Mouse (Mus musculus): Measurements from ENCODE around the gene Patz1. TPM values are rescaled to one million over a fixed set of nuclear protein-coding genes. Genes with fewer than 3 reads are reported as not detected.

Patz1 gene
- polyA plus RNA-seq, 1 experiment, result 36.3 TPM

DNA sequence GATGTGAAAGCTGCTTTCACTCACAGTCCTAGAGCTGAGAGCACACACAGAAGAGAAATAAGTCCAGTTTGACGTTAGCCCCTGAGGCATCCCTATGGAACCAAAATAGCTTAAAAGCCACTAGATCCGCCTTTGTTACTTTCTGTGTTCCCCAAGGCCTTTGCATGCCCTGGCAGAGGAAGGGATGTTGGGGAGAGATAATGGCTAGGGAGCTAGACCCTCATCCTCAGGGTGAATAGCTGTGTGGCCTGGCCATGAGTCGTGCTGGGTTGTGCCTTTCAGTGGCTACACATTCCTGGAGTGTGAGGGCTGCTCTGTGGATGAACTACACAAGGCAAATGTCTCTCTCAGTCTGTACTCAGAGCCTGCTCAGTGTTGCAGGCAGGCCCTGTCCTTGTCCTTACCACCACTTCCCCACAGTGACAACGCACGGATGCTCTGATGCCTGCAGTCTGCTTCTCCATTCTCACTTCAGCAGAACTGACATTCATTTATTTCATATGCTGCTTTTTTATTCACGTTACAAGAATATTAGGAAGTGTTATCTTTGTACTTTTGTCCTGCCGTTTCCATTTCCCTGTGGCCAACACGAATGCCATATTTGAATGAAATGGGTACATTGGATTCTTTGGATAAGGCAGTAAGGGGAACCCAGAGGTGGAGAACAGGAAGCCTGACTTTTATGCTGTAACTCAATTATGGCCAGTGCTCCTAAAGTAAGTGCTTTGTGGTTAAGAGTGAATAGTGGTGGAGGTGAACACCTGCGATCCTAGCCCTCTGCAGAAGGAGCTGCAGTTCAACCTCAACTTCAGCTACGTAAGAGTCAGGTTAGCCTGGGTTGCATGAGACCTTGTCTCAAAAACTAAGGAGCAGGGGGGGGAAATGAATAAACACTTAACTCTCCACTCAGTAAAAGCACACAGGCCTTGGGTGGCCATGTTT is 9.5 kb downstream of the Patz1 start:
- Histone ChIP-seq H3K27me3 (replicated peaks; ENCODE audit: control insufficient read depth, insufficient read depth, low read length) (no peaks in the 10 kb centered on the region), H3K36me3 (ENCODE audit: control insufficient read depth, insufficient read depth, low read length) (peaks cover 7% of the 10 kb centered on the region; the same call in 1 of the 2 replicates), H3K27ac (ENCODE audit: insufficient read depth, low read depth, low read length) (no peak overlapping the region), H3K4me1 (ENCODE audit: control insufficient read depth, insufficient read depth, low read length) (peaks cover 9% of the 10 kb centered on the region; the same call in 1 of the 2 replicates), H3K4me3 (ENCODE audit: insufficient read depth, low read depth, low read length) (no peak overlapping the region)
- TF ChIP-seq CTCF (conservative IDR thresholded peaks at IDR 0.05; ENCODE audit: insufficient read depth, insufficient read length, low read depth, low read length) (no peak), POLR2A (IDR thresholded peaks at IDR 0.05; ENCODE audit: low read depth, low read length) (no peak)
- 80% methylated on average over 10 of the region's 10 CpGs for WGBS
- DNase-seq, result no peak

DNA sequence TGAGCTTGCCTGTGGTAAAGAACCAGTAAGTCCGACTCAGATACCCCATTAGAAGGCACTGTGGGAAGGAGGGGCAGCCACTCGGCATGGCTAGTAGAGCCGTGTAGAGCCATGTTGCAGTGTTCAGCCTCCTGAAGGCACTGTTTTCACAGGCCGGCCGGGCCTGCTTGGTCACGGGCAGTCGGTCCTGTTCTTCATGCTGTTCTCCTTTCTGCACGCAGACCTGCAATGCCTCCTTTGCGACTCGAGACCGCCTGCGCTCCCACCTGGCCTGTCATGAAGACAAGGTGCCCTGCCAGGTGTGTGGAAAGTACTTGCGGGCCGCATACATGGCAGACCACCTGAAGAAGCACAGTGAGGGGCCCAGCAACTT is 10.1 kb downstream of the Patz1 start:
- WGBS, result 81% methylated on average over 14 of the region's 14 CpGs
- H3K4me3 ChIP-seq (ENCODE audit: insufficient read depth, low read depth, low read length), result no peak overlapping the region
- no peak overlapping the region for H3K27ac ChIP-seq (ENCODE audit: insufficient read depth, low read depth, low read length)
- peaks cover 10% of the 10 kb centered on the region; the same call in 1 of the 2 replicates for H3K4me1 ChIP-seq (ENCODE audit: control insufficient read depth, insufficient read depth, low read length)
- TF ChIP-seq CTCF (conservative IDR thresholded peaks at IDR 0.05; ENCODE audit: insufficient read depth, insufficient read length, low read depth, low read length), result no peak
- TF ChIP-seq POLR2A (IDR thresholded peaks at IDR 0.05; ENCODE audit: low read depth, low read length), result no peak
- peaks cover 3% of the 10 kb centered on the region; the same call in 1 of the 2 replicates for H3K36me3 ChIP-seq (ENCODE audit: control insufficient read depth, insufficient read depth, low read length)
- no peaks in the 10 kb centered on the region for H3K27me3 ChIP-seq (replicated peaks; ENCODE audit: control insufficient read depth, insufficient read depth, low read length)
- DNase-seq, result no peak

- no peaks in the 10 kb centered on the region; the same call in 1 of the 2 replicates for H3K36me3 ChIP-seq (ENCODE audit: control insufficient read depth, insufficient read depth, low read length)
- H3K4me1 ChIP-seq (ENCODE audit: control insufficient read depth, insufficient read depth, low read length), result peaks cover 10% of the 10 kb centered on the region; the same call in 1 of the 2 replicates
- 92% methylated on average over 5 of the region's 5 CpGs for WGBS
- no peak for DNase-seq
- H3K27me3 ChIP-seq (replicated peaks; ENCODE audit: control insufficient read depth, insufficient read depth, low read length), result no peaks in the 10 kb centered on the region
- H3K4me3 ChIP-seq (ENCODE audit: insufficient read depth, low read depth, low read length), result no peak overlapping the region
- H3K27ac ChIP-seq (ENCODE audit: insufficient read depth, low read depth, low read length), result no peak overlapping the region
- TF ChIP-seq POLR2A (IDR thresholded peaks at IDR 0.05; ENCODE audit: low read depth, low read length), result no peak
These were observed 12.4 kb downstream of the Patz1 start for GRCm38 (mm10) chr11:3301075-3301474.

DNA sequence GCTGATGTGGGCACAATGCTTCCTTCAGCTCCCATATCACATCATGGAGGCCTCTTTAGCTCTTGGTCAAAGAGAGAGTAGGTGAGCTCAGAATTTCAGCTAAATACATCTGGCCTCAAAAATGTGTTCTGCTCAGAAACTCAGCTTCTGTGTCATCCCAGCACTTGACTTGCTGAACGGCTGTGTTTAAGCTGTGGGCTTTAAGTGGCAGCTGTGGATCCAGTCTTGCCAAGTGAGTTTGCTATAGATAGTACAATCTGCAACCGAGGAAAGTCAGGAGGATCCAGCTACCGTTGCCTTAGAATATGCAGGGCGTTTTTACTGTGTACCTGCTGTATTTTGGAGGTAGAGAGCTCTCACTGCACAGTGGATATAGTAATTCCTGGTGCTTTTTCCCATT is 13.7 kb downstream of the Patz1 start:
- DNase-seq, result no peak
- Histone ChIP-seq H3K27me3 (replicated peaks; ENCODE audit: control insufficient read depth, insufficient read depth, low read length) (no peaks in the 10 kb centered on the region), H3K36me3 (ENCODE audit: control insufficient read depth, insufficient read depth, low read length) (no peaks in the 10 kb centered on the region; the same call in 1 of the 2 replicates), H3K4me1 (ENCODE audit: control insufficient read depth, insufficient read depth, low read length) (peaks cover 10% of the 10 kb centered on the region; the same call in 1 of the 2 replicates), H3K4me3 (ENCODE audit: insufficient read depth, low read depth, low read length) (no peak overlapping the region), H3K27ac (ENCODE audit: insufficient read depth, low read depth, low read length) (no peak overlapping the region)
- TF ChIP-seq CTCF (conservative IDR thresholded peaks at IDR 0.05; ENCODE audit: insufficient read depth, insufficient read length, low read depth, low read length) (no peak), POLR2A (IDR thresholded peaks at IDR 0.05; ENCODE audit: low read depth, low read length) (no peak)
- WGBS, result 77% methylated on average over 4 of the region's 4 CpGs

DNA sequence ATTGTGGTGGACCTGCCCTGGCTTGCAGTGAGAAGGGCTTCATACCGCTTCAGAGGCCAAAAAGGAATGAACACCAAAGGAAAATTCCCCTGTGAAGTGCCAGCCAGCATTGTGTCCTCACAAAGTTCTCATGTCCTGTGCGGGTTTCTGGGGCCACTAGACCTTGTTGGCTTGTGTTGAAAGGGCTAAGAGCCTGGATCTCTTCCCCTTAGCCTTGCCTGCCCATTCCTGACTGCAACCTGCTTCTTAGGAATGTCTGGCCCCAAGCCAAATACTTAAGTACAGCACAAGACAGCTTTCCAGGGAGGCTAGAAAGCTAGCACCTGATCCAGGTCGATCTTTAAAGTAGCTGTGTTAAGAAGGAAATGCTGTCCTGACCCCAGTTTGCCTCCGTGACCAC is 14.1 kb downstream of the Patz1 start:
- Histone ChIP-seq H3K36me3 (ENCODE audit: control insufficient read depth, insufficient read depth, low read length) (no peaks in the 10 kb centered on the region; the same call in 1 of the 2 replicates), H3K27me3 (replicated peaks; ENCODE audit: control insufficient read depth, insufficient read depth, low read length) (no peaks in the 10 kb centered on the region), H3K4me1 (ENCODE audit: control insufficient read depth, insufficient read depth, low read length) (peaks cover 10% of the 10 kb centered on the region; the same call in 1 of the 2 replicates), H3K27ac (ENCODE audit: insufficient read depth, low read depth, low read length) (peak overlapping the region; percentile 30; the same call in 1 of the 2 replicates), H3K4me3 (ENCODE audit: insufficient read depth, low read depth, low read length) (no peak overlapping the region)
- peak; percentile 78 for DNase-seq
- TF ChIP-seq POLR2A (IDR thresholded peaks at IDR 0.05; ENCODE audit: low read depth, low read length), result no peak
- TF ChIP-seq CTCF (conservative IDR thresholded peaks at IDR 0.05; ENCODE audit: insufficient read depth, insufficient read length, low read depth, low read length), result no peak
- WGBS, result 34% methylated on average over 4 of the region's 4 CpGs

DNA sequence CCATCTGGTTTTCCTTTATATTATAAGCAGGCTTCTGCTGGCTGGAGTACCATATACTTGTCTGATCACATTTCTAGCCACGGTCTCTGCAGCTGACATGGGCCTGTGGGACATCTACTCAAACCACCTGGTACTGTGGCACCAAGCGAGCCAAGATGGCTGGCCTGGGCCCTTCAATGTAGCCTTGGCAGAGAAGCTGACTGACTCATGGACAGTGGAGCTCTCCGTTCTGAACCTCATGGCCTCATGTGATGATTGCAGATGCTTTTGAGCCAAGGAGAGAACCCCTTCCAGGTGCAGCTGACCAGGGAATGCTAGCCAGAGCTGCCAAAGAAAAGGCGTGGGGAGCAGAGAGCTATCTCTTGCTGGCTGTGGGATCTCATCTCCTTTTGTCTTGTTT is 17.1 kb downstream of the Patz1 start:
- DNase-seq, result no peak
- H3K4me3 ChIP-seq (ENCODE audit: insufficient read depth, low read depth, low read length), result no peak overlapping the region
- H3K27me3 ChIP-seq (replicated peaks; ENCODE audit: control insufficient read depth, insufficient read depth, low read length), result no peaks in the 10 kb centered on the region
- 91% methylated on average over 4 of the region's 4 CpGs for WGBS
- H3K4me1 ChIP-seq (ENCODE audit: control insufficient read depth, insufficient read depth, low read length), result peaks cover 10% of the 10 kb centered on the region; the same call in 1 of the 2 replicates
- H3K36me3 ChIP-seq (ENCODE audit: control insufficient read depth, insufficient read depth, low read length), result peaks cover 4% of the 10 kb centered on the region
- no peak for TF ChIP-seq CTCF (conservative IDR thresholded peaks at IDR 0.05; ENCODE audit: insufficient read depth, insufficient read length, low read depth, low read length)
- no peak for TF ChIP-seq POLR2A (IDR thresholded peaks at IDR 0.05; ENCODE audit: low read depth, low read length)
- H3K27ac ChIP-seq (ENCODE audit: insufficient read depth, low read depth, low read length), result no peak overlapping the region

DNA sequence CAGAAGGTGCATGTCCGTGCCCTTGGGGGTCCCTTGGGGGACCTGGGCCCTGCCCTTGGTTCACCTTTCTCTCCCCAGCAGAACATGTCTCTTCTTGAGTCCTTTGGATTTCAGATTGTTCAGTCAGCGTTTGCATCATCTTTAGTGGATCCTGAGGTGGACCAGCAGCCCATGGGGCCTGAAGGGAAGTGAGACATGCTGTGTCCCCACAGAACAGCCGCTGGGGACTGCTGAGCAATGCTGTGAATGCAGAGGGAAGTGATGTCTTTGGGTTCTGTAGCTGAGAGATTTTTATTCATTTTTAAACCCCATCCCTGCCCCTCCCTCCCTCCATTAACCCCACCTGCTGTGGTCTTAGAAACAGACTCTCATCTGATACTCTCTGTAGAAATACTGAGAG is 19.2 kb downstream of the Patz1 start:
- Histone ChIP-seq H3K4me1 (ENCODE audit: control insufficient read depth, insufficient read depth, low read length) (peaks cover 3% of the 10 kb centered on the region; the same call in 1 of the 2 replicates), H3K27me3 (replicated peaks; ENCODE audit: control insufficient read depth, insufficient read depth, low read length) (no peaks in the 10 kb centered on the region), H3K4me3 (ENCODE audit: insufficient read depth, low read depth, low read length) (no peak overlapping the region), H3K27ac (ENCODE audit: insufficient read depth, low read depth, low read length) (no peak overlapping the region), H3K36me3 (ENCODE audit: control insufficient read depth, insufficient read depth, low read length) (peaks cover 4% of the 10 kb centered on the region)
- WGBS, result 88% methylated on average over 3 of the region's 3 CpGs
- TF ChIP-seq CTCF (conservative IDR thresholded peaks at IDR 0.05; ENCODE audit: insufficient read depth, insufficient read length, low read depth, low read length) (no peak), POLR2A (IDR thresholded peaks at IDR 0.05; ENCODE audit: low read depth, low read length) (no peak)
- no peak for DNase-seq

Measured in kidney, adult 2 months (tissue).